Mouse (Mus musculus) embryonic facial prominence, embryonic 10.5 days (tissue): Measurements from ENCODE around the gene Ms4a6b. TPM values are rescaled to one million over a fixed set of nuclear protein-coding genes. Genes with fewer than 3 reads are reported as not detected.
"Not testable (repeated sequence)": the region's sequence is repeated elsewhere in the genome, so short reads cannot be mapped to it uniquely, and the experiment has no call there.

ENCODE experiments used
- DNase-seq: peaks from one replicate; pipeline ENCODE4 v3.0.0-alpha.2; 2017; ENCODE audit warnings: low spot score
- H3K27ac ChIP-seq: fragments of 300-500 bp; sonication (generic); replicated peaks from 2 replicates; pipeline ENCODE4 v1.5.1; 2016; ENCODE audit warnings: mild to moderate bottlenecking
- H3K27me3 ChIP-seq: fragments of 300-500 bp; sonication (generic); replicated peaks from 2 replicates; pipeline ENCODE4 v1.6.1; 2016; ENCODE audit warnings: low read depth, mild to moderate bottlenecking; ENCODE audit not compliant: poor library complexity, severe bottlenecking
- H3K36me3 ChIP-seq: fragments of 300-500 bp; sonication (generic); replicated peaks from 2 replicates; pipeline ENCODE4 v1.6.1; 2016; ENCODE audit warnings: mild to moderate bottlenecking, moderate library complexity
- H3K4me1 ChIP-seq: fragments of 300-500 bp; sonication (generic); 2 replicates; pipeline ENCODE4 v1.6.1; 2016
- H3K4me3 ChIP-seq: fragments of 300-500 bp; sonication (generic); 2 replicates; pipeline ENCODE4 v1.5.1; 2016; ENCODE audit warnings: mild to moderate bottlenecking, moderate library complexity
- H3K9me3 ChIP-seq: fragments of 300-500 bp; sonication (generic); 2 replicates; pipeline ENCODE4 v1.6.1; 2016; ENCODE audit warnings: mild to moderate bottlenecking
- WGBS: fragments of 180-500 bp; shearing (Covaris S2); methylation state at CpG from one replicate; pipeline ENCODE4 v1.1.7; 2016; 5-methylcytosine and 5-hydroxymethylcytosine counted together
- polyA plus RNA-seq: library from polyadenylated mRNA; unstranded; fragments of >200 nt; fragmentation: Nextera tagmentation; extraction: Ambion mirVana; gene quantifications from 2 replicates; pipeline ENCODE4 v1.2.1, GENCODE M21; 2016

The Ms4a6b gene
- polyA plus RNA-seq, 1 experiment from 2014 or later: 1.9 TPM

GRCm38 (mm10) chr19:11496361-11496760, 20.0 kb upstream of the Ms4a6b start:
- Histone ChIP-seq H3K9me3 (no peaks in the 10 kb centered on the region), H3K4me3 (no peak overlapping the region), H3K27ac (no peak overlapping the region), H3K4me1 (no peaks in the 10 kb centered on the region), H3K36me3 (no peaks in the 10 kb centered on the region), H3K27me3 (no peaks in the 10 kb centered on the region)
- 83% methylated on average over 6 of the region's 6 CpGs for WGBS
- DNase-seq: no peak

GRCm38 (mm10) chr19:11497300-11497699, 19.0 kb upstream of the Ms4a6b start:
- H3K4me1 ChIP-seq, H3K9me3 ChIP-seq, H3K27me3 ChIP-seq, H3K4me3 ChIP-seq, H3K36me3 ChIP-seq, H3K27ac ChIP-seq, DNase-seq: not testable (repeated sequence)
- WGBS: 88% methylated on average over 1 of the region's 1 CpGs

- DNase-seq: no peak
- Histone ChIP-seq H3K9me3 (no peaks in the 10 kb centered on the region), H3K27me3 (no peaks in the 10 kb centered on the region), H3K27ac (no peak overlapping the region), H3K4me3 (no peak overlapping the region), H3K4me1 (no peaks in the 10 kb centered on the region), H3K36me3 (no peaks in the 10 kb centered on the region)
- WGBS: 84% methylated on average over 1 of the region's 1 CpGs
These were observed 15.5 kb upstream of the Ms4a6b start for GRCm38 (mm10) chr19:11500796-11501195.

- Histone ChIP-seq H3K36me3 (no peaks in the 10 kb centered on the region), H3K4me1 (no peaks in the 10 kb centered on the region), H3K9me3 (no peaks in the 10 kb centered on the region), H3K27ac (no peak overlapping the region), H3K4me3 (no peak overlapping the region), H3K27me3 (no peaks in the 10 kb centered on the region)
- DNase-seq: no peak
- WGBS: 87% methylated on average over 4 of the region's 4 CpGs
These were observed 15.0 kb upstream of the Ms4a6b start for GRCm38 (mm10) chr19:11501326-11501725.

- H3K4me3 ChIP-seq: no peak overlapping the region
- 75% methylated on average over 1 of the region's 1 CpGs for WGBS
- no peak overlapping the region for H3K27ac ChIP-seq
- H3K36me3 ChIP-seq: no peaks in the 10 kb centered on the region
- H3K27me3 ChIP-seq: no peaks in the 10 kb centered on the region
- no peak for DNase-seq
- no peaks in the 10 kb centered on the region for H3K4me1 ChIP-seq
- H3K9me3 ChIP-seq: no peaks in the 10 kb centered on the region
These were observed 11.5 kb upstream of the Ms4a6b start for GRCm38 (mm10) chr19:11504857-11505256.

GRCm38 (mm10) chr19:11513458-11513857, 2.9 kb upstream of the Ms4a6b start:
- WGBS: 72% methylated on average over 1 of the region's 1 CpGs
- Histone ChIP-seq H3K36me3 (no peaks in the 10 kb centered on the region), H3K27ac (no peak overlapping the region), H3K27me3 (no peaks in the 10 kb centered on the region), H3K9me3 (no peaks in the 10 kb centered on the region), H3K4me3 (no peak overlapping the region), H3K4me1 (no peaks in the 10 kb centered on the region)
- no peak for DNase-seq

- Histone ChIP-seq H3K4me1 (no peaks in the 10 kb centered on the region), H3K9me3 (no peaks in the 10 kb centered on the region), H3K27me3 (no peaks in the 10 kb centered on the region), H3K27ac (no peak overlapping the region), H3K36me3 (no peaks in the 10 kb centered on the region), H3K4me3 (no peak overlapping the region)
- 74% methylated on average over 4 of the region's 4 CpGs for WGBS
- no peak for DNase-seq
These were observed 533 bp downstream of the Ms4a6b start for GRCm38 (mm10) chr19:11516845-11517244.

GRCm38 (mm10) chr19:11517373-11517772, 1.1 kb downstream of the Ms4a6b start:
- H3K4me3 ChIP-seq, H3K36me3 ChIP-seq, DNase-seq, H3K9me3 ChIP-seq, H3K27ac ChIP-seq, H3K4me1 ChIP-seq, H3K27me3 ChIP-seq: not testable (repeated sequence)
- WGBS: 47% methylated on average over 1 of the region's 1 CpGs

GRCm38 (mm10) chr19:11518356-11518755, 2.0 kb downstream of the Ms4a6b start:
- not testable (repeated sequence) for H3K9me3 ChIP-seq, H3K27me3 ChIP-seq, DNase-seq, H3K4me1 ChIP-seq, H3K4me3 ChIP-seq, H3K27ac ChIP-seq, H3K36me3 ChIP-seq
- 92% methylated on average over 2 of the region's 2 CpGs for WGBS

- no peak for DNase-seq
- H3K27ac ChIP-seq: no peak overlapping the region
- no peaks in the 10 kb centered on the region for H3K27me3 ChIP-seq
- no peaks in the 10 kb centered on the region for H3K9me3 ChIP-seq
- H3K4me1 ChIP-seq: no peaks in the 10 kb centered on the region
- 84% methylated on average over 3 of the region's 3 CpGs for WGBS
- H3K4me3 ChIP-seq: no peak overlapping the region
- no peaks in the 10 kb centered on the region for H3K36me3 ChIP-seq
These were observed 3.8 kb downstream of the Ms4a6b start for GRCm38 (mm10) chr19:11520146-11520545.

GRCm38 (mm10) chr19:11533421-11533820, 17.1 kb downstream of the Ms4a6b start:
- Histone ChIP-seq H3K9me3 (no peaks in the 10 kb centered on the region), H3K4me3 (no peak overlapping the region), H3K4me1 (peaks cover 5% of the 10 kb centered on the region), H3K36me3 (no peaks in the 10 kb centered on the region), H3K27ac (no peak overlapping the region), H3K27me3 (no peaks in the 10 kb centered on the region)
- no peak for DNase-seq
- 90% methylated on average over 1 of the region's 1 CpGs for WGBS

- 72% methylated on average over 2 of the region's 2 CpGs for WGBS
- H3K27ac ChIP-seq: no peak overlapping the region
- no peak overlapping the region for H3K4me3 ChIP-seq
- H3K4me1 ChIP-seq: peaks cover 5% of the 10 kb centered on the region
- no peak for DNase-seq
- no peaks in the 10 kb centered on the region for H3K9me3 ChIP-seq
- H3K36me3 ChIP-seq: no peaks in the 10 kb centered on the region
- H3K27me3 ChIP-seq: no peaks in the 10 kb centered on the region
These were observed 17.7 kb downstream of the Ms4a6b start for GRCm38 (mm10) chr19:11533888-11534445.

GRCm38 (mm10) chr19:11536593-11536992, 20.3 kb downstream of the Ms4a6b start, which contains the start of gene Ms4a4d:
Gene Ms4a4d, plus strand, starts transcription at chr19:11536801.
- Histone ChIP-seq H3K27me3 (no peaks in the 10 kb centered on the region), H3K4me3 (no peak within 1 kb of the TSS), H3K36me3 (no peaks in the 10 kb centered on the region), H3K27ac (no peak within 1 kb of the TSS), H3K4me1 (peaks cover 5% of the 10 kb centered on the region), H3K9me3 (no peaks in the 10 kb centered on the region)
- DNase-seq: peak; percentile 11
- 8% methylated on average over 7 of the region's 7 CpGs for WGBS

GRCm38 (mm10) chr19:11537336-11537735, 21.0 kb downstream of the Ms4a6b start:
- no peak overlapping the region for H3K4me3 ChIP-seq
- no peaks in the 10 kb centered on the region for H3K9me3 ChIP-seq
- 28% methylated on average over 2 of the region's 2 CpGs for WGBS
- H3K36me3 ChIP-seq: no peaks in the 10 kb centered on the region
- H3K4me1 ChIP-seq: peaks cover 5% of the 10 kb centered on the region
- no peak overlapping the region for H3K27ac ChIP-seq
- DNase-seq: peak; percentile 55
- no peaks in the 10 kb centered on the region for H3K27me3 ChIP-seq
